Mouse (Mus musculus): Measurements from ENCODE around the gene Gpatch8. TPM values are rescaled to one million over a fixed set of nuclear protein-coding genes. Genes with fewer than 3 reads are reported as not detected.

Gpatch8 gene
- total and polyA plus RNA-seq, 2 experiments from 2014 or later: 24.8 to 53.3 TPM

- Histone ChIP-seq H3K4me2 (ENCODE audit: low read depth, low read length, poor library complexity, severe bottlenecking) (no peak overlapping the region; the same call in 1 of the 2 replicates), H3K27me3 (ENCODE audit: insufficient read depth, low read length) (no peaks in the 10 kb centered on the region), H3K9me3 (ENCODE audit: low read length) (no peaks in the 10 kb centered on the region), H3K4me1 (ENCODE audit: insufficient read depth, low read length) (peaks cover 9% of the 10 kb centered on the region; the same call in 1 of the 2 replicates), H3K27ac (ENCODE audit: low read depth, low read length) (no peak overlapping the region), H3K9ac (replicated peaks; ENCODE audit: low read length, poor library complexity, severe bottlenecking) (0 out of 2 replicates have a peak overlapping the region, but pooled peaks have one; percentile 5), H3K4me3 (ENCODE audit: low read depth, low read length) (no peak overlapping the region), H3K36me3 (ENCODE audit: insufficient read depth, low read length) (peaks cover 29% of the 10 kb centered on the region)
- TF ChIP-seq CTCF (IDR thresholded peaks at IDR 0.05): no peak
- ATAC-seq (ENCODE audit: low FRiP score): no peak
- WGBS: 66% methylated on average over 16 of the region's 16 CpGs
- no peak for DNase-seq (ENCODE audit: low spot score)
Observed at GRCm38 (mm10) chr11:102432115-102432843, 123.9 kb downstream of the Gpatch8 start.

GRCm38 (mm10) chr11:102431728-102432114 is 124.5 kb downstream of the Gpatch8 start:
- no peak for ATAC-seq (ENCODE audit: low FRiP score)
- TF ChIP-seq CTCF (IDR thresholded peaks at IDR 0.05): no peak
- WGBS: 82% methylated on average over 3 of the region's 3 CpGs
- Histone ChIP-seq H3K4me1 (ENCODE audit: insufficient read depth, low read length) (peaks cover 5% of the 10 kb centered on the region; the same call in 1 of the 2 replicates), H3K4me3 (ENCODE audit: low read depth, low read length) (no peak overlapping the region), H3K27ac (ENCODE audit: low read depth, low read length) (no peak overlapping the region), H3K36me3 (ENCODE audit: insufficient read depth, low read length) (peaks cover 26% of the 10 kb centered on the region), H3K9ac (replicated peaks; ENCODE audit: low read length, poor library complexity, severe bottlenecking) (0 out of 2 replicates have a peak overlapping the region, but pooled peaks have one; percentile 5), H3K4me2 (ENCODE audit: low read depth, low read length, poor library complexity, severe bottlenecking) (no peak overlapping the region), H3K9me3 (ENCODE audit: low read length) (no peaks in the 10 kb centered on the region), H3K27me3 (ENCODE audit: insufficient read depth, low read length) (no peaks in the 10 kb centered on the region)
- DNase-seq (ENCODE audit: low spot score): no peak

GRCm38 (mm10) chr11:102431018-102431645 is 125.1 kb downstream of the Gpatch8 start:
- peaks cover 5% of the 10 kb centered on the region; the same call in 1 of the 2 replicates for H3K4me1 ChIP-seq (ENCODE audit: insufficient read depth, low read length)
- ATAC-seq (ENCODE audit: low FRiP score) (peak; percentile 15; the same call in 1 of the 2 replicates), DNase-seq (ENCODE audit: low spot score) (peak; percentile 88)
- H3K27me3 ChIP-seq (ENCODE audit: insufficient read depth, low read length): no peaks in the 10 kb centered on the region
- peak overlapping the region; percentile 70 for H3K9ac ChIP-seq (replicated peaks; ENCODE audit: low read length, poor library complexity, severe bottlenecking)
- WGBS: under 1% methylated on average over 7 of the region's 7 CpGs
- peak overlapping the region; percentile 62 for H3K27ac ChIP-seq (ENCODE audit: low read depth, low read length)
- peaks cover 22% of the 10 kb centered on the region for H3K36me3 ChIP-seq (ENCODE audit: insufficient read depth, low read length)
- peak; percentile 90 for TF ChIP-seq CTCF (IDR thresholded peaks at IDR 0.05)
- H3K4me2 ChIP-seq (ENCODE audit: low read depth, low read length, poor library complexity, severe bottlenecking): peak overlapping the region; percentile 96
- peak overlapping the region; percentile 63 for H3K4me3 ChIP-seq (ENCODE audit: low read depth, low read length)
- no peaks in the 10 kb centered on the region for H3K9me3 ChIP-seq (ENCODE audit: low read length)

DNA sequence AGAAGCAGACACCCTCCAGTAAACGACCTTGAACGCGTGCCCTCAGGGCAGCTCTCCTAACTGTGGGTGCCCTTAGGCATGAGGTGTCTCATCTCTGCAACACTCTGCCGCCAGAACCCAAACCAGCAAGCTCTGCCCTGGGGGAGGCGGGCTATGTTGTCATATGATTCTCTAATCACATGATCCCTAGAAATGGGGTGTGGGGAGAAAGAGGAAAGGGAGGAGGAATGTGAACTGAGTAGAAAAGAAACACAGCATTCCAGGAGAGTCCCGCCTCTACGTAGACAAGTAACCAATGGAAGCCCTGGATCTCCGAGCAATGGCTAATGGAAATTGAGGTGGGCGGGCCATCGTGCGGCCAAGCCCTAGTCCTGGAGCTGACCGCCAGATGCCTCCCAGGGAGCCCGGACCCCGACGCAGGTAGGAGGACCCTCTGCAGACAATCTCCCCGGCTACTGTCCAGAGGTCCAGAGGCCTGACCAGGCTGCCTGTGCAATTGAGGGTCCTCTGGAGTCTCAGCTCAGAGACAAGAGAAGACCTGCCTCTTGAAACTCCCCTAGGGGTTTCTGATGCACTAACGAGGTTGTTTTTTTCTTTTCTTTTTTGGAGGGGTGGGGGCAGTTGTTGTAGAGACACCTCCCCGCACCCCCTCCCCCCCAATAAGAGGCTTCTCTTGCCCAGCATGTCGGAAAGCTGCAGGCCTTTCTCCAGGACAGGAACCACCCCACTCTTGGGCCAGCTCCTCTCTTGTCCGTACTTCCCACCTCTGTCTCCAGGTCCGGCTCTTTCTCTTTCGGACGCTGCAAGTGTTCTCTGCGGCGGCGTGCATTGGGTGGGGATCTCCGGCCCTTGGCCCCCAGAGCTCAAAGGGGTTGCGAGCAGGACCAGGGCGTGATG is 125.8 kb downstream of the Gpatch8 start, which contains the start of gene Grn:
Grn (plus strand) TSS at position 195 of the 897 bp plus-strand sequence.
- H3K27ac ChIP-seq (ENCODE audit: low read depth, low read length): peak within 1 kb of the TSS; percentile 62
- peak within 1 kb of the TSS; percentile 63 for H3K4me3 ChIP-seq (ENCODE audit: low read depth, low read length)
- DNase-seq (ENCODE audit: low spot score) (peak; percentile 96), ATAC-seq (ENCODE audit: low FRiP score) (peak; percentile 89)
- H3K9me3 ChIP-seq (ENCODE audit: low read length): no peaks in the 10 kb centered on the region
- no peaks in the 10 kb centered on the region for H3K27me3 ChIP-seq (ENCODE audit: insufficient read depth, low read length)
- H3K36me3 ChIP-seq (ENCODE audit: insufficient read depth, low read length): peaks cover 14% of the 10 kb centered on the region
- peak within 1 kb of the TSS; percentile 96 for H3K4me2 ChIP-seq (ENCODE audit: low read depth, low read length, poor library complexity, severe bottlenecking)
- no peak for TF ChIP-seq CTCF (IDR thresholded peaks at IDR 0.05)
- WGBS: under 1% methylated on average over 29 of the region's 29 CpGs
- H3K4me1 ChIP-seq (ENCODE audit: insufficient read depth, low read length): peaks cover 5% of the 10 kb centered on the region; the same call in 1 of the 2 replicates
- H3K9ac ChIP-seq (replicated peaks; ENCODE audit: low read length, poor library complexity, severe bottlenecking): peak within 1 kb of the TSS; percentile 70

DNA sequence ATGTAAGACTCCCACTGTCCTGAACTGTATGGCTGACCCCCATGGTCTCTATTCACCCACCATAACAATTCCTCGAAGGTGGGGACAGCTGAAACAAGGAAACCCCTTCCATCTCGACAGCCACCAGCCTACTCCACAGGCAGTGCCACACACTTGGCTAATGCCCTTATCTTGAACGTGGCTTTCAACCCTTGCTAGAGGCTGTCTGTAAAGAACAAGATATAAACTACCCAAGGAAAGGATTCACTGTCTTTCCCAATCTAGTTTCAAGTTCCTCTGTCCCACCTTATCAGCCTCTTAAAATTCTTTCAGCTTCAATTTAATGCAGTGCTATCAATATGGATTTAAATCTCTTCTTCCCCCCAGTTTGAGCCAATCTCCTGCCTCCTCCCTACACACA is 126.6 kb downstream of the Gpatch8 start:
- Histone ChIP-seq H3K27me3 (ENCODE audit: insufficient read depth, low read length) (no peaks in the 10 kb centered on the region), H3K9me3 (ENCODE audit: low read length) (no peaks in the 10 kb centered on the region), H3K36me3 (ENCODE audit: insufficient read depth, low read length) (0 out of 2 replicates have a peak, but pooled peaks cover 7% of the 10 kb centered on the region), H3K4me1 (ENCODE audit: insufficient read depth, low read length) (peaks cover 5% of the 10 kb centered on the region; the same call in 1 of the 2 replicates), H3K9ac (replicated peaks; ENCODE audit: low read length, poor library complexity, severe bottlenecking) (peak overlapping the region; percentile 37; the same call in 1 of the 2 replicates), H3K4me3 (ENCODE audit: low read depth, low read length) (peak overlapping the region; percentile 63), H3K4me2 (ENCODE audit: low read depth, low read length, poor library complexity, severe bottlenecking) (peak overlapping the region; percentile 96), H3K27ac (ENCODE audit: low read depth, low read length) (peak overlapping the region; percentile 44; the same call in 1 of the 2 replicates)
- no peak for TF ChIP-seq CTCF (IDR thresholded peaks at IDR 0.05)
- WGBS: 48% methylated on average over 3 of the region's 3 CpGs
- ATAC-seq (ENCODE audit: low FRiP score) (no peak), DNase-seq (ENCODE audit: low spot score) (no peak)
